Mouse (Mus musculus) lung, adult 2 months (tissue): ENCODE data around the gene Atp6v0d1. TPM values are rescaled to one million over a fixed set of nuclear protein-coding genes. Genes with fewer than 3 reads are reported as not detected.

Experiments
- DNase-seq: peaks from one replicate; pipeline ENCODE4 v3.0.0; 2022
- H3K4me1 ChIP-seq: fragments of 200-500 bp; 2 replicates; pipeline ENCODE4 v1.6.1; 2011; ENCODE audit warnings: low read length; ENCODE audit not compliant: control insufficient read depth, insufficient read depth
- H3K4me3 ChIP-seq: fragments of 200-500 bp; replicated peaks from 2 replicates; pipeline ENCODE3; 2011; ENCODE audit warnings: low read depth, mild to moderate bottlenecking, control low read depth, low read length; ENCODE audit errors: extremely low read depth
- CTCF ChIP-seq: fragments of 200-500 bp; IDR thresholded peaks from 2 replicates; pipeline ENCODE4 v1.5.1; 2011; ENCODE audit warnings: mild to moderate bottlenecking, low read length, control low read depth; ENCODE audit not compliant: insufficient read depth
- POLR2A ChIP-seq: fragments of 200-500 bp; IDR thresholded peaks from 2 replicates; pipeline ENCODE4 v1.6.1; 2011; ENCODE audit warnings: low read depth, mild to moderate bottlenecking, control low read depth, low read length, borderline replicate concordance; ENCODE audit errors: extremely low read depth
- WGBS: fragments of 180-500 bp; shearing (Covaris S2); methylation state at CpG from one replicate; pipeline ENCODE4 v1.1.7; 2018; 5-methylcytosine and 5-hydroxymethylcytosine counted together
- polyA plus RNA-seq: library from polyadenylated mRNA; depleted of rRNA; stranded (reverse); fragments of >200 nt; gene quantifications from 2 replicates; pipeline ENCODE4 v1.2.3, GENCODE M21; 2012; rRNA removed

The Atp6v0d1 gene
- polyA plus RNA-seq, 1 experiment: 121 TPM

- DNase-seq: peak; percentile 72
- peaks cover 14% of the 10 kb centered on the region for H3K4me1 ChIP-seq
- no peak overlapping the region for H3K4me3 ChIP-seq
- WGBS: 48% methylated on average over 25 of the region's 25 CpGs
- TF ChIP-seq CTCF (peak; percentile 82), POLR2A (no peak)
Observed at GRCm38 (mm10) chr8:105476628-105477413, 89.0 kb downstream of the Atp6v0d1 start.

GRCm38 (mm10) chr8:105476161-105476560 lies 89.7 kb downstream of the Atp6v0d1 start:
- H3K4me1 ChIP-seq: peaks cover 17% of the 10 kb centered on the region
- DNase-seq: no peak
- H3K4me3 ChIP-seq: no peak overlapping the region
- 90% methylated on average over 7 of the region's 7 CpGs for WGBS
- TF ChIP-seq CTCF (no peak), POLR2A (no peak)

- H3K4me3 ChIP-seq: no peak overlapping the region
- TF ChIP-seq POLR2A (no peak), CTCF (no peak)
- H3K4me1 ChIP-seq: peaks cover 19% of the 10 kb centered on the region
- no peak for DNase-seq
- WGBS: 90% methylated on average over 8 of the region's 8 CpGs
Observed at GRCm38 (mm10) chr8:105475742-105476141, 90.1 kb downstream of the Atp6v0d1 start.

- 76% methylated on average over 4 of the region's 4 CpGs for WGBS
- Histone ChIP-seq H3K4me3 (no peak overlapping the region), H3K4me1 (peaks cover 21% of the 10 kb centered on the region)
- no peak for DNase-seq
- TF ChIP-seq POLR2A (no peak), CTCF (no peak)
Observed at GRCm38 (mm10) chr8:105475254-105475653, 90.6 kb downstream of the Atp6v0d1 start.

- WGBS: 12% methylated on average over 5 of the region's 5 CpGs
- DNase-seq: no peak
- no peak for TF ChIP-seq POLR2A
- TF ChIP-seq CTCF: no peak
- H3K4me3 ChIP-seq: no peak overlapping the region
- H3K4me1 ChIP-seq: peaks cover 26% of the 10 kb centered on the region
Observed at GRCm38 (mm10) chr8:105474680-105475079, 91.2 kb downstream of the Atp6v0d1 start.

Other genes starting within 250 kb of the Atp6v0d1 start
- 7.6 and 13.2 TPM in 2 replicates for gene Lrrc29, start 239.8 kb downstream of the Atp6v0d1 start, polyA plus RNA-seq
- 86.2 and 104 TPM in 2 replicates for gene Tmem208, start 239.7 kb downstream of the Atp6v0d1 start, polyA plus RNA-seq
- gene Fhod1, start 218.1 kb downstream of the Atp6v0d1 start, polyA plus RNA-seq: 89.2 and 114 TPM in 2 replicates
- gene Slc9a5, start 217.2 kb downstream of the Atp6v0d1 start, polyA plus RNA-seq: 7.4 and 8.1 TPM in 2 replicates
- gene Plekhg4, start 192.8 kb downstream of the Atp6v0d1 start, polyA plus RNA-seq: 0.25 and 0.36 TPM in 2 replicates
- 0.27 and 0.32 TPM in 2 replicates for gene Kctd19, start 152.5 kb downstream of the Atp6v0d1 start, polyA plus RNA-seq
- 5.5 and 7.5 TPM in 2 replicates for gene Lrrc36, start 152.5 kb downstream of the Atp6v0d1 start, polyA plus RNA-seq
- 785 and 816 TPM in 2 replicates for gene Tppp3, start 94.5 kb downstream of the Atp6v0d1 start, polyA plus RNA-seq
- 130 and 133 TPM in 2 replicates for gene Zdhhc1, start 69.1 kb downstream of the Atp6v0d1 start, polyA plus RNA-seq
- gene Hsd11b2, start 47.3 kb downstream of the Atp6v0d1 start, polyA plus RNA-seq: 2.1 and 4.8 TPM in 2 replicates
- 71.7 and 74.9 TPM in 2 replicates for gene Ripor1, start 39.2 kb upstream of the Atp6v0d1 start, polyA plus RNA-seq
- gene Ctcf, start 70.5 kb upstream of the Atp6v0d1 start, polyA plus RNA-seq: 17.2 and 17.9 TPM in 2 replicates
- gene Agrp, start 71.3 kb upstream of the Atp6v0d1 start, polyA plus RNA-seq: 1.7 TPM in 2 replicates
- gene Carmil2, start 120.2 kb upstream of the Atp6v0d1 start, polyA plus RNA-seq: 3.8 and 4.9 TPM in 2 replicates
- 33.8 and 37.8 TPM in 2 replicates for gene Acd, start 135.1 kb upstream of the Atp6v0d1 start, polyA plus RNA-seq
- gene Pard6a, start 135.1 kb upstream of the Atp6v0d1 start, polyA plus RNA-seq: 14.1 and 14.5 TPM in 2 replicates
- not detected in 2 replicates for gene 4933405L10Rik, start 141.6 kb upstream of the Atp6v0d1 start, polyA plus RNA-seq
- gene Enkd1, start 142.2 kb upstream of the Atp6v0d1 start, polyA plus RNA-seq: 9.6 and 9.9 TPM in 2 replicates
- gene Gfod2, start 192.6 kb upstream of the Atp6v0d1 start, polyA plus RNA-seq: 12.2 and 14.8 TPM in 2 replicates